Mouse (Mus musculus) E14TG2a.4 (cell line): ENCODE data around the gene Vsx2.

ENCODE experiments used
- H3K27me3 ChIP-seq: 2 replicates; pipeline ENCODE4 v1.6.1; 2014; ENCODE audit warnings: low read length, control low read depth; ENCODE audit not compliant: insufficient read depth
- H3K36me3 ChIP-seq: 2 replicates; pipeline ENCODE4 v1.6.1; 2014; ENCODE audit warnings: low read length, control low read depth; ENCODE audit not compliant: insufficient read depth
- H3K4me1 ChIP-seq: replicated peaks from 2 replicates; pipeline ENCODE4 v1.6.1; 2014; ENCODE audit warnings: low read depth, low read length, control low read depth
- H3K4me3 ChIP-seq: replicated peaks from 2 replicates; pipeline ENCODE4 v1.5.1; 2014; ENCODE audit warnings: mild to moderate bottlenecking, low read length
- H3K9me3 ChIP-seq: 2 replicates; pipeline ENCODE4 v1.6.1; 2014; ENCODE audit warnings: low read length, control low read depth
- CTCF ChIP-seq: conservative IDR thresholded peaks from 2 replicates; pipeline ENCODE4 v1.5.1; 2014; ENCODE audit warnings: low read length
- NANOG ChIP-seq: IDR thresholded peaks from 2 replicates; pipeline ENCODE4 v1.6.1; 2014; ENCODE audit warnings: borderline replicate concordance, low read length, mixed read lengths
- POU5F1 ChIP-seq: IDR thresholded peaks from 2 replicates; pipeline ENCODE4 v1.6.1; 2014; ENCODE audit warnings: low read length, borderline replicate concordance

Gene Vsx2

DNA sequence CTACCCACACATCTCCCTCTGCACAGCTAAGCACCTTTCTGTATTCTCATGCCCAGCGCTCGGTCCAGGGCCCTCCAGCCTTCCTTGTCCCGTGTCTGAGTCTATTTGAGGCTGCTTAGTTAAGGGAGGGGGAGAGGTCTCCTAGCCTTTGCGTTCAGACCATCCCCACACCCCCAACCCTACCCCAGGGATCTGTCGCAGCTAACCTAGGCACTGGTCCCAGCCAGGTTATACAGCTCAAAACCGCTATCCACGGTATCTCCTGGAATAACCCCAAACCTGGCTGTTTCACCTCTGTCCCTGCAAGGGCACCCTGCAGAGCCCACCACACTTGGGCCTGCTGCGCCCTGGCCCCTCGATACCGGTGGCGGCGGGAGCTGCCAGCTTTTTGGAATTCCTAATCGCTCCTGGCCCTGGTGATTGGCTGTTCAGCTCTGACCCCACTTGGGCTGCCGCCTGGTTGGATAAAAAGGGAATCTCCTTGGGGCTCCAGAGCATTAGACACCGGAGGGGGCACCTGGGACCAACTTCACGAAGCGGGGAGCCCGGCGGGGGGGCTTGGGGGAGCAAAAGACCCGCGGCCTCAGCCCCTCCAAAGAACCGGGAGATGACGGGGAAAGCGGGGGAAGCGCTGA is at the start of gene Vsx2:
TSS of gene Vsx2 (plus strand) at position 427 of the 635 bp plus-strand sequence.
- peaks cover 57% of the 10 kb centered on the region for H3K4me1 ChIP-seq
- TF ChIP-seq POU5F1 (no peak), NANOG (no peak), CTCF (no peak)
- H3K36me3 ChIP-seq, result no peaks in the 10 kb centered on the region
- peak within 1 kb of the TSS; percentile 66 for H3K4me3 ChIP-seq
- peaks cover 69% of the 10 kb centered on the region for H3K27me3 ChIP-seq
- H3K9me3 ChIP-seq, result no peaks in the 10 kb centered on the region

GRCm38 (mm10) chr12:84523728-84524127 is 45.8 kb upstream of the Vsx2 start:
- peaks cover 52% of the 10 kb centered on the region for H3K36me3 ChIP-seq
- H3K4me3 ChIP-seq, result no peak overlapping the region
- H3K4me1 ChIP-seq, result peaks cover 45% of the 10 kb centered on the region
- no peaks in the 10 kb centered on the region for H3K9me3 ChIP-seq
- no peak for TF ChIP-seq CTCF
- no peak for TF ChIP-seq POU5F1
- TF ChIP-seq NANOG, result no peak
- no peaks in the 10 kb centered on the region for H3K27me3 ChIP-seq

GRCm38 (mm10) chr12:84524147-84525050 is 45.2 kb upstream of the Vsx2 start:
- no peaks in the 10 kb centered on the region for H3K9me3 ChIP-seq
- peaks cover 58% of the 10 kb centered on the region for H3K36me3 ChIP-seq
- 0 out of 2 replicates have a peak overlapping the region, but pooled peaks have one; percentile 35 for H3K4me3 ChIP-seq
- no peaks in the 10 kb centered on the region for H3K27me3 ChIP-seq
- peaks cover 45% of the 10 kb centered on the region for H3K4me1 ChIP-seq
- no peak for TF ChIP-seq NANOG
- no peak for TF ChIP-seq POU5F1
- no peak for TF ChIP-seq CTCF

- no peaks in the 10 kb centered on the region for H3K9me3 ChIP-seq
- peaks cover 45% of the 10 kb centered on the region for H3K4me1 ChIP-seq
- no peak for TF ChIP-seq NANOG
- TF ChIP-seq CTCF, result no peak
- TF ChIP-seq POU5F1, result no peak
- H3K27me3 ChIP-seq, result no peaks in the 10 kb centered on the region
- H3K4me3 ChIP-seq, result peak overlapping the region; percentile 35
- H3K36me3 ChIP-seq, result peaks cover 65% of the 10 kb centered on the region
Observed at GRCm38 (mm10) chr12:84525422-84525821, 44.1 kb upstream of the Vsx2 start.

- Histone ChIP-seq H3K36me3 (peaks cover 74% of the 10 kb centered on the region), H3K27me3 (no peaks in the 10 kb centered on the region), H3K9me3 (no peaks in the 10 kb centered on the region), H3K4me3 (no peak overlapping the region), H3K4me1 (peaks cover 61% of the 10 kb centered on the region)
- TF ChIP-seq CTCF (no peak), NANOG (no peak), POU5F1 (no peak)
Observed at GRCm38 (mm10) chr12:84530426-84530825, 39.1 kb upstream of the Vsx2 start.

GRCm38 (mm10) chr12:84531906-84532829 is 37.4 kb upstream of the Vsx2 start:
- Histone ChIP-seq H3K4me3 (peak overlapping the region; percentile 39), H3K4me1 (peaks cover 52% of the 10 kb centered on the region), H3K9me3 (no peaks in the 10 kb centered on the region), H3K27me3 (no peaks in the 10 kb centered on the region), H3K36me3 (peaks cover 64% of the 10 kb centered on the region)
- TF ChIP-seq POU5F1, result no peak
- peak; percentile 29; the same call in 1 of the 2 replicates for TF ChIP-seq NANOG
- no peak for TF ChIP-seq CTCF

DNA sequence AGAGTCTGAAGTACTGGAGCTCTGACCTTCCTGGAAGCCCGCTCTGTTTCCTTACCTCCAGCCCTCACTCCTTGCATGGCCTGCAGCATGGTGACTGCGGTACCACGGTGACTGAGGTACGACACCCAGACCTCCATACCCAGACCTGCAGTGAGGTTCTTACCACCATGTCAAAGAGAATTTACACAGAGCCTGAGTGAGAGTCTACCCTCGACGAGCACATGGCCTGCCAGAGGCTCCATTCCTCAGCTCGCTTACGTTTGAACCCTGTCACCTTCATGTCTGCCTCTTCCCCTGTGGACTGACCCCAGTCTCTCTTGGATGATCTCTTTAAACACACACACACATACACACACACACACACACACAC is 36.7 kb upstream of the Vsx2 start:
- peaks cover 59% of the 10 kb centered on the region for H3K36me3 ChIP-seq
- TF ChIP-seq CTCF, result no peak
- TF ChIP-seq NANOG, result no peak
- TF ChIP-seq POU5F1, result no peak
- no peaks in the 10 kb centered on the region for H3K9me3 ChIP-seq
- H3K27me3 ChIP-seq, result no peaks in the 10 kb centered on the region
- peaks cover 51% of the 10 kb centered on the region for H3K4me1 ChIP-seq
- H3K4me3 ChIP-seq, result peak overlapping the region; percentile 39; the same call in 1 of the 2 replicates
